Mouse (Mus musculus): ENCODE data around the gene Gm4858.

DNA sequence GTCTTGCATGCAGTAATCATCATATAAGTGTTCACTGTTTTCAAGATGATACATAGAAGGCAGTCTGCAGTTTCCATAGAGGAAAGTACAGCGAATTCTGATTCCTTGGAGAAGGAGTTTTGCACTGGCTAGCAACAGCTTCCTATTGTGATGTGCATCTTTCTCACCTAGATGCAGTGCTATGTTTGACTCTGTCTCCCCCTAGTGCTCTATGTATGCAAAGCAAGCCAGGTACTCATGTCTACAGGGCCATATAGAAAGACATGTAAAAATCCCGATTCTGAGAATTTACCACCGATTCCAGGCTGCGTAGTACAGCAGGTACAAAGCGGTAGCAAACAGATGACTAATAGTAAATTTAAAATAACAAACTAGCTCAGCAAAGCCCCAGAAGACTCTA, 37.2 kb upstream of the Gm4858 start:
- TF ChIP-seq POLR2A (IDR thresholded peaks at IDR 0.05; ENCODE audit: insufficient read depth, low read depth, low read length) (no peak), CTCF (IDR thresholded peaks at IDR 0.05; ENCODE audit: insufficient read depth, low read depth, low read length) (no peak)

Data from olfactory bulb, adult 2 months (tissue).